Mouse (Mus musculus) kidney, postnatal 10 days (tissue): Measurements from ENCODE around the gene Blvra.
"Not testable (repeated sequence)": the region's sequence is repeated elsewhere in the genome, so short reads cannot be mapped to it uniquely, and the experiment has no call there.

Experiments
- DNase-seq: peaks from one replicate; pipeline ENCODE4 v3.0.0; 2021; ENCODE audit warnings: mixed read lengths

Blvra gene

DNA sequence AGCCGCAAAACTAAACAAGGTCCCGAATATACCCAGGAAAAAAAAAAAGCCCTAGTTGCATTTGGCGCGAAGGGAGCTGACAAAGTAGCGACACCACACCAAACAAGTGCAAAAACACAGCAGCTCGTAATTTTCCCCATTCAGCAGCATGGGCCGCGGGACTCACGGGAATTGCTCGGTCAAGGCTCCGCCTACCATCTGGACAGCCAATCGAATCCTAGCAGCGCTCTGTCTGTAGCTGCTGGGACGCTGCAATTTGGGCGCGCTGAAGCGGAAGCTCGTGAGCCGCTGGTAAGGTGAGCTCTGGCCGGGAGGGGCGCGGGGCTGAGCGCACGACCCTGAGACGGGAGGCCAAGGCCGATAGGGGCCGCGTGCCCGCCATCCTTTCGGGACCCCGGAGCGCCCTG is at the start of gene Blvra:
Gene Blvra, plus strand, starts transcription at position 231 of the 407 bp plus-strand sequence.
- DNase-seq, result peak; percentile 94

DNA sequence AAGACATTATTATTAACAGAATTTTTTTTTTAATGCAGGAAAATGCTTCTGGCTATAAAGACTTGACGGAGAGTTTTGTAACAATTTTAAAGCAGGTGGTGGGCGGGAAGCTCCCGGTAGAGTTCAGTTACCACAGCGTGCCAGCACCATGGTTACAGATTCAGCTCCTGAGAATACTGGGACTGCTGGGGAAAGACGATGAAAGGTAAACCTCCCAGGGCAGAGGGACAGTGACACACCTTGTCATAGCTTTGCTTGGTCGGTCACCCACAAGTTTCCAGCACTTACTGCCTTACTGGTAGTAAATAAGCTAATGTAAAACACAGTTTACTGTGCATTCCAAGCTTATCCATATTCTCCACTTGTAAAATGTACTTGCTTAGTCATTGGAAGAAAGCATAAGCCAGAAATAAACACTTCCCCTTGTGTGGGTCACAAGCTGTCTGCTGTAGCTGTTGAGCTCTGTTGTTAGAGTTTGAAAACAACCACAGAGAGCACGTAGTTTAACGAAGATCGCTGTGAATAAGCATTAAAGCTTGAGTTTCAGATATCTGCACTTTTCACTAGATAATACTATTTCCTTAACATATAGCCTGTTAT is 35.4 kb upstream of the Blvra start:
- DNase-seq, result no peak

DNA sequence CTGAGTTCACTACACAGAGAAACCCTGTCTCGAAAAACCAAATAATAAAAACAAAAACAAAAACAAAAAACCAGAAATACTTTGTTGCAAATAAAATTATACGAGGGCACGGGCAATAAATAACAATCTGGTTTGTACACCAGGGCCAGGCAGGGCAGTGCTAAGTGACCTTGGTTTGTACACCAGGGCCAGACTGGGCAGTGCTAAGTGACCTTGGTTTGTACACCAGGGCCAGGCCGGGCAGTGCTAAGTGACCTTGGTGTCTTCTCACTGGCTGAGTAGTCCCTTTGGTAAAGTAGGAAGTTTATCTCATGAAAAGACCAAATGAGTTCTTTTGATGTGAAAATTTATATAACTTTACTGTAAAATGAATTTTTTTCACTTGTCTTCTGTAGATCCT is 33.2 kb upstream of the Blvra start:
- no peak for DNase-seq

DNA sequence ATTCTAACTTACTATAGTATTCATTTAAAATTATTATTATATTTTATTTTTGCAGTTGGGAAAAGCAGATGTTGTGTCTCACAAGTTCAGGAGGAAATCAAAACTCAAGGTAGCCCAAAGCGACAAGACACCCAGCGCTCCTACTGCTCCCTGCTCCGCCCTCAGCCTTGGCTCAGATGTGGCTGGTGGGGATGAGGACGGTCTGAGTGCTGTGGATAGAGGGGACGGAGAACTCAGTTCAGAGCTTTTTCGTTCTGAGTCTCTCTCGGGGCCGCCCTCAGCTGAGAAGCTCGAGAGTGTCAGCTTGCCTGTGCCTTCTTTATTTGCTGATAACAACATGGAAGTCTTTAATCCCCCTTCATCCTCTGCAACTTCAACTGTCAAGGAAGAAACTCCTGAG is 9.0 kb upstream of the Blvra start:
- DNase-seq, result no peak

DNA sequence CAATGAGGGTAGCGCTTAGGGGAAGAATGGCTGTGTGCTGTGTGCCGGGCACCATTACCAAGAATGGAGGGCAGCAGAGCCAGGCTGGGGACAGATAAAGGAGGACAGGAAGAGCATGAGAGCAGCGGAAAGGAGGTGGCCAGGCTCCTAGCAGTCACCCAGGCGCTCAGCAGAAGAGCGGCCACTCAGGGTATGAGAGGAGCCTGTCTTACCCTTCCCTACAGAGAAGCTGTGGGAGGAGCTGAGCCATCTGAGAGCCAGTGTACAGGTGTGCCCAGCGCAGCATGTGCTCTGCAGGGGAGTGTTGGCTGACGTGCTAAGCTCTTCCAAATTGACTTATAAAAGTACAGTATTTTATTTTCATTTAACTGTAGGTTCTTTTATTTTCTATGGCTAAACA is 1.7 kb upstream of the Blvra start:
- DNase-seq, result no peak

DNA sequence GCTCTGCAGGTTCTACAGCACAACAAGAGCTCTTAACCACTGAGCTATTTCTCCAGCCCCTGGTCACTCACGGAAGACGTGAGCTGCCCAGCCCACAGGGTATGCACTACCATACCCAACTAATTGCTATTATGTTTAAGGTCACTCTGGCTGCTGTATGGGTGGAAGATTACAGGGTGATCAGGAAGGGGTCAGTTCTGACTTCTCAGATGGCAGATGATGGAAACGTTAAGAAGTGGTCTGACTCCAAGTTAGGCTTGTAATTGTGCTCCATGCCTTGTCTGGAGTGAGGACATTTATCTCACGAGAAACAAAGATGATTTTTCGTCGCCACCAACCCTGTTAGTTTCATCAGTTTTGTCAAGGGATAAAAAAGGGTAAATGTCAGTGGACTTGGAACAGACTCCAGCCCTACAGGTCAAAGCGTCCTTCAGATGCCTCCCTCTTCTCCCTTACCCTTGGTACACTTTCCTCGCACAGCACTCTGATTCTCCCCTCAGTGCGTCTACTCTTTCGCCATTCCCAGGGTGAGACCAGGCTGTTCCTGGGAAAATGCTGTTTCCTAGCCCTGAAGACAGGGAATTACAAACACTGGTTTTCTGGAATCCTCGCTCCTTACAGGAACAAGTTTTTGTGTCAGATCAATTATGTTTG is 557 bp upstream of the Blvra start:
- DNase-seq, result no peak

DNA sequence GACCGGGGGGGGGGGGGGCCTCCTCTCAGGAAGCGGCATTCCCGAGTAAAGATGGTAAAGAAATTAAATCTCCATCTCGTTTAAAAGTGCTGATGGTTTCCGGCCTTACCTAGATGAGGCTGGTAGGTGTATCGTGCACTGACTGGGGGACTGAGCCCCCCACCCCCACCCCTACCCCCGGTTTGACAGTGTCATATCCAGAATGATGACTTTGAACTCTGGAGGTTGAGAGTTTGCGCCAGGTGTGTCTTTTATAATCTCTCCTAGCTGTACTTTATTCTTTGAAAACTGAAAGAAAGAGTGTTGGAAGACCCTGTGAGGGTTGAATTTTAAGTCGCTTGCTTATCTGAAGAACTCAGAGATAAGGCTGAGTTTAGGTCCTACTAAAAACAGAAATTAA is 414 bp downstream of the Blvra start:
- DNase-seq, result no peak

DNA sequence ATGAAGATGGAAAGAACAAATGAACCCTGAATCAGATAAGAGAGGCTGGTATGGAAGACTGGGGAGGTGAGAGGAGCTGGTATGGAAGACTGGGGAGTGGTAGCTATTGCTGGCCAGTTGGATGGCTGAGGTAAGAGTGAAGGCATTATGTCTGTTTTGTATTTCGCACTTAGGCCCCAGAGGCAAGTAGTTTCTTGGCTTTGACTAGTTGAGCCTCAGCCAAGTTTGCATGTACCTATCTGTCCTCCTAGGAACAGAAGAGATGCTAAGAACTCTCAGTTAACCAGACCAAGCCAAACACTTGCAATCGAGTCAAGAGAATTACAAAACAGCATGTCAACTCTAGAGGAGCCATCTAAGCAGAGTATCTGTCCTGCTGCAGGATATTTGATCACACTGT is 3.7 kb downstream of the Blvra start:
- no peak for DNase-seq

DNA sequence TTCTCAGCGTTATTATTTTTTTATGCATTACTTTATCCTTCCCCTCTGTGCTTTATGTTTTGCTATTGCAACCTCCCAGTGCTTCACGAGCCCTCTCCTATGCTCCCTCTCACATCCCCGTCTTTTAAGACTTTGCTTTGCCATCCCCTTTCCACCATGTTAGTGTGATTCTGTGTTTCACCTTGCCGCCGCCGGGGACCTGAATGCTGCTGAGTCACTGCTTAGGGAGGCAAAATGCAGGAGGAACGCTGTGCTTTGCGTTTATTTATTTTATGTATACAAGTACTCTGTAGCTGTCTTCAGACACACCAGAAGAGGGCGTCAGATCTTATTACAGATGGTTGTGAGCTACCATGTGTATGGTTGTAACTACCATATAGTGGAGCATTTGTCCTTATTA is 7.1 kb downstream of the Blvra start:
- DNase-seq, result no peak

DNA sequence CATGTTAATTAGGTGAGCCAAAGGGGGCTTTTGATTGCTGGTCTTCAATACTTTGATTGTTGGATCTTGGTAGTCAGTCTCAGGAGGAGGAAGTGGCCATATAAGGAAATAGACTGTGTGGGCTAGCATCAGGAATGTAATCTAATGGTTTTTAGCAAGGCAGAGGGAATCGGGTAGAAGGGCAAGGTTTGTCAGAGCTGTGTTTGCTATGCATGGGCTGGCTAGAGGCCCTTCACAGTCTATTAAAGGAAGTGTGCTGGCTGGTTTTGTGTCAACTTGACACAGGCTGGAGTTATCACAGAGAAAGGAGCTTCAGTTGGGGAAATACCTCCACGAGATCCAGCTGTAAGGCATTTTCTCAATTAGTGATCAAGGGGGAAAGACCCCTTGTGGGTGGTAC is 8.6 kb downstream of the Blvra start:
- DNase-seq, result not testable (repeated sequence)

DNA sequence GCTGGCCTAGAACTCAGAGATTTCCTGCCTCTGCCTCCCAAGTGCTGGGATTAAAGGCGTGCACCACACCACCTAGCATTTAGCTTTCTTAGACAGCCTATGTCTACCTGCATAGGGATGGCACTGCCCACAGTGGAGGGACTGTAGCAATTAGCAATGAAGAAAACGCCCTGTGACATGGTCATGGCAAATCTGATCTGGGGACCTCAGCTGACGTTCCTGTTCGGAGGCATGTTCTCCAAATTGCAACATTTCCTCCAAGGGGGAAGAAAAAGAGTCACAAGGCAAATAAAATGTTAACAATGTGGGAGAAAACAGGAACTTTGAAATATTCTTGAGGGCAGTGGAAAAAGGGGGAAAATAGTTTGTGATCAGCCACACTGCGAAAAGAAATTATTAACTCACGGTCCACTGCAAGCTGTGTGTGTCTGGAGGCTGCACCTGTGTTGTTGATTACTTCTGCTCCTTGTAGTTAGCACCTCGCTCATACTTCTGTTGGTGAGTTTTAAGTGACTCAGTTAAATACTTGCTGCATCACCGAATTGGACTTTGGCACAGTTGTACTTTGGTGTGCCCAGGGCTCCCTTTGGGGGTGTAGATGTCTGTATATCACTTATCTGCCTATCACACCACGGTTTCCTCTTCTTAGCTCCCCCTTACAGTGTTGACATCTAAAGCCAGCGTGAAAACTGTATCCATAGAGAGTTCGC is 9.6 kb downstream of the Blvra start:
- DNase-seq, result peak; percentile 29

DNA sequence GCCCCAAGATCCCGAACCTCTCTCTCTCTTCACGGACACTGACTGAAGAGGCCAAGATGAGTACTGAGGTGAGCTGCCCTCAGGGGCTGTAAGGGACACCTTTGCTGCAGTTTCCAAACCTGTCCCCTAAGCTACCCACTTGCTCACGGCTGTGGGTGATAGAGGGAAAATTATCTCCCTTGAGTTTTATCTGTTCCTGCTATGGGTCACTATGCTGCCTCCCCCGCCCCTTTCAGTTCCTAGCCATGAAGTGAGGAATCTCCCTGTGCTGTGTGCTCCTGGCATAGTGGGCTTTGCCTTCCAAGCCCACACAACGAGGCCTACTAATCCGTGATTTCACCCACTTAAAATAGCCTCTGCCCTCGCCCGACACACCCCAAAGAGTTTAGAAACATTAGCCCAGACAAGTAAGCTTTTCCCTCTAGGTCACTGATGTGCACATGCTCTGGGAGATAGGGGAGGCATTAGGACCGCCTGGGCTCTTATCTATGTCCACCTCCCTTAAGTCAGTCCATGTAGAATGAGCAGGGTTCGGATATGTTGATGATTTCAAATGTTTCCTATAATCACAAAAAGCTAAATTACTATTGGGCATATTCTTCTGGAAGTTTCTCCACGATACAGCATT is 10.2 kb downstream of the Blvra start:
- DNase-seq, result no peak

DNA sequence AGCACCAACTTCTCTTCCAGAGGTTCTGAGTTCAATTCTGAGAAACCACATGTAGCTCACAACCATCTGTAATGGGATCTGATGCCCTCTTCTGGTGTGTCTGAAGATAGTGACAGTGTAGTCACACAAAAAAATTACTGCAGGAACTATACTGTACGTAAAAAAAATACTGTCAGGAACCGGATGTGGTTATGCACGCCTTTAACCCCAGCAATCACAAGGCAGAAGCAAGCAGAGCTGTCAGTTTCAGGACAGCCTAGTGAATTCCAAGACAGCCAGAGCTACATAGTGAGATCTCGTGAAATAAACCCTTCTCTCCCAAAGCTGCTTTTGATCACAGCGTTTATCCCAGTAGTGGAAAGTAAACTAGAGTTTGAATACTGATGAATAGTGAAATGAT is 15.8 kb downstream of the Blvra start:
- no peak for DNase-seq

DNA sequence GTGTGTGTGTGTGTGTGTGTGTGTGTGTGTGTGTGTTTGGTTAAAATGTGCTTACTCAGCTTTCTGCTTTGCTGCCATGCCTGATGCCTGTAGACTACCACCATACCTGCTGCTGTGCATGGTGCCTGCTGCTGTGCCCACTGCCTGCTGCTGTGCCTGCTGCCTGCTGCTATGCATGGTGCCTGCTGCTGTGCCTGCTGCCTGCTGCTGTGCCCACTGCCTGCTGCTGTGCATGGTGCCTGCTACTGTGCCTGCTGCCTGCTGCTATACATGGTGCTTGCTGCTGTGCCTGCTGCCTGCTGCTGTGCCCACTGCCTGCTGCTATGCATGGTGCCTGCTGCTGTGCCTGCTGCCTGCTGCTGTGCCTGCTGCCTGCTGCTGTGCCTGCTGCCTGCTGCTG is 19.7 kb downstream of the Blvra start:
- not testable (repeated sequence) for DNase-seq

DNA sequence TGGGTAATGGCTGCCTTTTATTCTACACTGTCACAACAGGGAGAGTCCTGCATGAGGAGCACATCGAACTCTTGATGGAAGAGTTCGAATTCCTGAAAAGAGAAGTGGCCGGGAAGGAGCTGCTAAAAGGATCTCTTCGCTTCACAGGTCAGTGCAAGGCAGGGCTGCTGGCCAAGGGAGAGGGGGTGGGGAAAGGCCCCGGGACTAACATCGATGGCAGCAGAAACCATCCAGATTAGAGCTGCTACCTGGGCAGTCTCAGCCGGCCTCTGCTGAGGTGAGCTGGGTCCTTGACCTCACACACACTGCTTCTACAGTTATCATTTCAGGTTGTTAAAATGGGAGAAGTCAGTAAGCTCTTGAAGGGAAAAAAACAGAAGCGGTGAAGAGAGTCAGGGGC is 21.5 kb downstream of the Blvra start:
- peak; percentile 28 for DNase-seq

DNA sequence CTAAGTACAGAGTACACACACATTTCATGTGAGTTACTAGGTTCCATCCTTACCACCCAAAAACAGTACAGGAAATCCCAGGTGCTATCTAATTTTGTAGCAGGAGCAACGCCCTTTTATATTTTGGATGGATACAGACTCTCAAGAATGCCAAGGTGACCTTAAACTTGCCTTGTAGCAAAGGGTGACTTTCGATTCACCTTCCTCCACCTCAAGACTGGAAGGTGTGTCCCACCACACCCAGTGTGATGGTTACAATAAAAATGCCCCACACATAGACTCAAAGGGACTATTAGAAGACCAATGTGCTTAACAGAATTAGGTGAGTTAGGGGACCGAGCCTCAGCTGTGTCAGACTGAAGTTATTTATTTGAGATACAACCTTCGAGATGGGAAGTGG is 38.5 kb downstream of the Blvra start:
- no peak for DNase-seq

DNA sequence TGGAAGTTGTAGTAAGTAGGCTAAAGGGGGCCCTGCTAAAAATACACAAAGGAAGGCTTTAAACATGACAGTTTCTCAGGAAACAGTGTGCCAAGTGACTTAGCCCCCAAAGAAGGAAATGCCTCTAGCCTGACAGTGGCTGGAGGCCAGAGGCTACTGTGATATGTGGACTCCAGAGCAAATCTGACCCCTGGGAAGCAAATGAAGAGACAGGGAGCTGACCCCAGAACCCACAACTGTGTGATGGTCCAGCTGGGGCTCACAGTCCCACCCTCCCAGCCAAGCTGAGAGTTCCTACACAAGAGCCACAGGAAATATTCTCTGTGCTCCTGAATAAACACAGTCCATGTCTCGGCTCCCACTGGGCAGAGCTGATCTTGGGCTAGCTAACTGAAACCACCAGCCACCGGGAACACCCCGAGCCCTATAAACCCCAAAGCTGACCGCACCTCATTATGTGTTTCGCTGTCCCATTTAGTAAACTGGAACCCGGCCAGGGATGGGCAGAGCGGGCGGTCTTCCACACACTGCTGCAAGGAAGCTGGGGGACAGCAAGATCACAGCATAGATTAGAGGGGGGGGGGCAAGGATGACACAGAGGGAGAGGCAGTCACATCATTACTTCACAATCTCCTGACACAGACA is 51.2 kb downstream of the Blvra start:
- DNase-seq, result peak; percentile 82

DNA sequence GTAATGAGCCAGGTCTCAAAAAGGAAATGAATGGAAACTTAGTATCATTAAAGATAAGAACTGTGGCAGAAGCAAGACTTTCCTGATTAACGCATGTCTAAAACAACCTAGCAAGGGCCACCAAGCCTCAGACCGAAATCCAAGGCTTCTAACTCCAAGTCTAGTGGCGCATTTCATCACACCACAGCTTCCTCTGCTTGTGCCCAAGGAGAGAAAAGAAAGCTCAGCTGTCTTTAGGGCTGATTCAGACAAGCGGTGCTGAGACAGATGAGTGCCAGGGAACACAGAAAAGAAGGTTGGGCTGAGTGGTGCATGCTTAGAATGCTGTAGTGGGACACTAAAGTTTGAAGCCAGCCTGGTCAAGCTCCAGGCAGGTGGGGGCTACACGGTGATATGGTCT is 58.5 kb downstream of the Blvra start:
- no peak for DNase-seq

DNA sequence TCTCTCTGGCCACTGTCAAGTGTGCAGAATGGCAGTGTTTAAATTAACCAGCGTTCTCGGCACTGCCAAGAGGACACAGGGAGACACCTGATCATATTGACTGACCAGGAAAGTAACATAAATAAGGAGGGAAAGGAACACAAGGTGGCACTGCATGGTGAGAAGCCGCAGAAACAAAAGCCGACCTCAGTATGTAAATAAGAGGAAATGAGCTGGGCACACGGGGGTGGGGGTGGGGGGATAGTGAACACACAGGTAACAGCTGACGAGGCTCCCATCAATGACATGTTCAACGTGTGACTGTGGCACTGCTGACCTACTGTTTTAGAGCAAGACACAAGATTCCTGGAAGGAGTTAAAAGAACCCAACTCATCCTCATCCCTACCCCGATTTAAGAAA is 60.9 kb downstream of the Blvra start:
- no peak for DNase-seq

DNA sequence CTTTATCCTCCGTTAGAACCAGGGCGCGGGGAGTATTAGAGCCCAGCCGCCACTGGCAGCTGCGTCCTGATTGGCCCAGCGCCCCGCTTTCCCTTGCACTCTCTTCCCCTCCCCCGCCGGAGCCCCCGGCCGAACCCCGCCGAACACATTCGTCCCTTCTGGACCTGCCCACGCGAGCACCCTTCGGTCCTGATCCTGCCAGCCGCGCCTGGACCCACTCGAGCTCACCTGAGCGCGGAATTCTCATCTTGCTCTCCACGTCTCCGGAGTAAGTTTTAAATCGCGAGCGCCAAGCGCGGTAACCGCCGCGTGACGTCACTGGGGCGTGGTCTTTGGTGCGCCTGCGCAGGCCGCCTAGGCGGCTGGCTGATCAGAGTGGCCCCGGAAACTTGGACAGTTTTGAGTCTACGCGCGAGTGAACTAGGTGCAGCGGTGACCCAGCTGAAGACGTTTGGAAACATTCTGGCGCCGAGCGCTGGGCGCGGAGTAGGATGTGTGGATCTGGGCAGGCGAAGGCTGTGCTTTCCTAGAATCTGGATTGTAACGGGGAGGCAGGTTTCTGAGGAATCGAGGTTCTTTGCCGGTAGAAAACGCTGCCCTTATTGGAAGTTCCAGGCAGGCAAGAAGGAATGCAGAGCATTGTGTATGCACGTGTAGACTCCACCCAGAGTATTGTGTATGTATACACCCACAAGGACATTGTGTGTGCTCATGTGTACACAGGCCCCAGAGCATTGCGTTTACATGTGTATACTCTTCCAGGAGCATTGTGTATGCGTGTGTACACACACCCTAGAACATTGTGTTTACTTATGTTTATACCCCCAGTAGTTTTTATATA is 63.4 kb downstream of the Blvra start, which contains the start of gene Ncaph:
Gene Ncaph, minus strand, starts transcription at position 334 of the 841 bp plus-strand sequence.
- DNase-seq, result peak; percentile 97

DNA sequence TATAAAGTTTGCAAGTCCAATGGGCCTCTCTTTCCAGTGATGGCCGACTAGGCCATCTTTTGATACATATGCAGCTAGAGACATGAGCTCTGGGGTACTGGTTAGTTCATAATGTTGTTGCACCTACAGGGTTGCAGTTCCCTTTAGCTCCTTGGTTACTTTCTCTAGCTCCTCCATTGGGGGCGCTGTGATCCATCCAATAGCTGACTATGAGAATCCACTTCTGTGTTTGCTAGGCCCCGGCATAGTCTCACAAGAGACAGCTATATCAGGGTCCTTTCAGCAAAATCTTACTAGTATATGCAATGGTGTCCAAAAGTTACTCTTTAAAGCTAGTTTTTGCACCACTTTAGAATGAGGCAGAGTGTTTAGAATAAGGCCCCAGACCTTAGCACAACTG is 64.8 kb downstream of the Blvra start:
- not testable (repeated sequence) for DNase-seq

DNA sequence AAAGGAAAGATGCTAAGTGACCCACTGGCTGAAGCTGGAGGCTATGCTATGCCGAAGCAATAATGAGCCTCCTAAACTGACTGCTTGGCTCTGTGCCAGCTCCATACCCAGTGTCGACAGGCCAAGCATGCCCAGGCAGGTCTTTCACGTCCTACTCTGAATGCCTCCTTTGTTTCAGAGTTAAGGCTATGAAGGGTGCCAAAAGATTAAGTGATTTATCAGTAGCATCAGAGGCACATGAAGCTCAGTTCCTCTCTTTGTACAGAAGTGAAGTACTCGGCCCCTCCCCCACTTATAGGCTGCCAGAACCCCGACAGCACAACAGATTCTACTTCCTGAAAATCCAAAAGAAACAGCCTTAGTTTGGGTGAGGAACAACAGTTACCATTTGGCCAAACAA is 66.5 kb downstream of the Blvra start:
- DNase-seq, result peak; percentile 77
